Mouse (Mus musculus) limb, embryonic 13.5 days (tissue): ENCODE results near the gene Tfeb. TPM values are rescaled to one million over a fixed set of nuclear protein-coding genes. Genes with fewer than 3 reads are reported as not detected.

ENCODE experiments used
- ATAC-seq: fragments of 200-750 bp; cut with Nextera tagmentation; 2 replicates; pipeline ENCODE4 v1.8.0; 2017; ENCODE audit warnings: low read depth, moderate number of reproducible peaks, moderate TSS enrichment; ENCODE audit not compliant: low FRiP score
- H3K27ac ChIP-seq: fragments of 300-500 bp; sonication (generic); 2 replicates; pipeline ENCODE4 v1.5.1; 2015; ENCODE audit warnings: inconsistent platforms, mild to moderate bottlenecking, moderate library complexity
- H3K27me3 ChIP-seq: fragments of 300-500 bp; sonication (generic); 2 replicates; pipeline ENCODE4 v1.6.1; 2015; ENCODE audit warnings: mild to moderate bottlenecking, inconsistent platforms
- H3K36me3 ChIP-seq: fragments of 300-500 bp; sonication (generic); 2 replicates; pipeline ENCODE4 v1.6.1; 2015; ENCODE audit warnings: inconsistent platforms, mild to moderate bottlenecking, moderate library complexity
- H3K4me1 ChIP-seq: fragments of 300-500 bp; sonication (generic); 2 replicates; pipeline ENCODE4 v1.6.1; 2015; ENCODE audit warnings: inconsistent platforms
- H3K4me2 ChIP-seq: fragments of 300-500 bp; sonication (generic); replicated peaks from 2 replicates; pipeline ENCODE4 v1.6.1; 2015; ENCODE audit warnings: inconsistent platforms, mild to moderate bottlenecking, moderate library complexity
- H3K4me3 ChIP-seq: fragments of 300-500 bp; sonication (generic); 2 replicates; pipeline ENCODE4 v1.5.1; 2015; ENCODE audit warnings: moderate library complexity, mild to moderate bottlenecking, inconsistent platforms
- H3K9ac ChIP-seq: fragments of 300-500 bp; sonication (generic); 2 replicates; pipeline ENCODE4 v1.6.1; 2015; ENCODE audit warnings: mild to moderate bottlenecking, inconsistent platforms
- H3K9me3 ChIP-seq: fragments of 300-500 bp; sonication (generic); 2 replicates; pipeline ENCODE4 v1.6.1; 2016; ENCODE audit warnings: inconsistent platforms
- WGBS: fragments of 180-500 bp; shearing (Covaris S2); methylation state at CpG from one replicate; pipeline ENCODE4 v1.1.7; 2015; 5-methylcytosine and 5-hydroxymethylcytosine counted together
- polyA plus RNA-seq: library from polyadenylated mRNA; unstranded; fragments of >200 nt; fragmentation: Nextera tagmentation; extraction: Ambion mirVana; gene quantifications from 2 replicates; pipeline ENCODE4 v1.2.1, GENCODE M21; 2015

Gene Tfeb
- polyA plus RNA-seq, 1 experiment from 2014 or later, result 8.8 TPM

DNA sequence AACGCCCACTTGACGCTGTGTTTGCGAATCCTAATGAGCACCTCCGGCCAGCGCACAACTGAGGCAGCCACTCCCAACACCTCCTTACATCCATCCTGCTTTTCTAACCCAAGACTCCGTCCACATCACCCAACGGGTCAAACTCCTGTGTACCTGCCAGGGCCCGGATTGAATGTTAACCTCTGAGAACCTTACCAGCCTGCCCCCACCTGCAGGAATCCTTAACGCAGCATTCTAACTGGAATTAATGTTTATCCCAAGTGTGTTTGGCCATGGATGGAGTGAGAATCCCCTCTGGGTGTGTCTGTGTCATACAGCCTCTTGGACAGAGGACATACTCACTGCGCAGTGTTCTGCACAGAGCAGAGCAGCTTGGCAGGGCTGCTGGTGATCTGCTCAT is 38.7 kb upstream of the Tfeb start:
- H3K9ac ChIP-seq, result no peak overlapping the region
- 89% methylated on average over 10 of the region's 10 CpGs for WGBS
- H3K4me1 ChIP-seq, result peaks cover 20% of the 10 kb centered on the region
- no peak overlapping the region for H3K4me3 ChIP-seq
- ATAC-seq, result no peak
- peaks cover 54% of the 10 kb centered on the region for H3K36me3 ChIP-seq
- H3K9me3 ChIP-seq, result no peaks in the 10 kb centered on the region
- H3K4me2 ChIP-seq, result no peak overlapping the region
- no peak overlapping the region for H3K27ac ChIP-seq
- H3K27me3 ChIP-seq, result peaks cover 20% of the 10 kb centered on the region

DNA sequence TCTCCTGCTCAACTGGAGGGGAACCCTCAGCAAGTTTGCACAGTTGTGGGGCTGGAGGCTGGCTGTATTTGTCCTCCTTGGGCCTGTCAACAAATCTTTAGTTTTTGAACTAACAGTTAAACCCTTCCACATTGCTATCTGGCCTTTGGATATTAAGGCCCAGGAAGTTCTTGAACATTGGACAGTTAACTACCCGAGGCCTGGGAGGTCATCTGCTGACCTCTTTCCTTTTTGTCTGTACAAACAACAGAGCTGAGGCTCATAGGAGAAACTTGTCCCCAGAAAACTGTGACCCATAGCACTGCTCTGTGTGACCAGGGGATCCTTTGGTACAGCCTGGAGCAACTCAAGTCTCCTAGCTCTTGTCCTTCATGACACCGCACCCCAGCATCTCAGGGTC is 37.8 kb upstream of the Tfeb start:
- peaks cover 24% of the 10 kb centered on the region for H3K27me3 ChIP-seq
- 79% methylated on average over 2 of the region's 2 CpGs for WGBS
- H3K9me3 ChIP-seq, result no peaks in the 10 kb centered on the region
- peaks cover 19% of the 10 kb centered on the region for H3K4me1 ChIP-seq
- no peak overlapping the region for H3K27ac ChIP-seq
- H3K4me2 ChIP-seq, result no peak overlapping the region
- ATAC-seq, result no peak
- H3K36me3 ChIP-seq, result peaks cover 62% of the 10 kb centered on the region
- H3K9ac ChIP-seq, result no peak overlapping the region
- no peak overlapping the region for H3K4me3 ChIP-seq

GRCm38 (mm10) chr17:47701793-47702192 is 35.0 kb upstream of the Tfeb start:
- H3K27ac ChIP-seq, result no peak overlapping the region
- no peak for ATAC-seq
- no peak overlapping the region for H3K4me2 ChIP-seq
- H3K4me1 ChIP-seq, result peaks cover 9% of the 10 kb centered on the region; the same call in 1 of the 2 replicates
- H3K4me3 ChIP-seq, result no peak overlapping the region
- 77% methylated on average over 9 of the region's 9 CpGs for WGBS
- H3K36me3 ChIP-seq, result peaks cover 69% of the 10 kb centered on the region
- H3K27me3 ChIP-seq, result peaks cover 31% of the 10 kb centered on the region
- no peak overlapping the region for H3K9ac ChIP-seq
- no peaks in the 10 kb centered on the region for H3K9me3 ChIP-seq

DNA sequence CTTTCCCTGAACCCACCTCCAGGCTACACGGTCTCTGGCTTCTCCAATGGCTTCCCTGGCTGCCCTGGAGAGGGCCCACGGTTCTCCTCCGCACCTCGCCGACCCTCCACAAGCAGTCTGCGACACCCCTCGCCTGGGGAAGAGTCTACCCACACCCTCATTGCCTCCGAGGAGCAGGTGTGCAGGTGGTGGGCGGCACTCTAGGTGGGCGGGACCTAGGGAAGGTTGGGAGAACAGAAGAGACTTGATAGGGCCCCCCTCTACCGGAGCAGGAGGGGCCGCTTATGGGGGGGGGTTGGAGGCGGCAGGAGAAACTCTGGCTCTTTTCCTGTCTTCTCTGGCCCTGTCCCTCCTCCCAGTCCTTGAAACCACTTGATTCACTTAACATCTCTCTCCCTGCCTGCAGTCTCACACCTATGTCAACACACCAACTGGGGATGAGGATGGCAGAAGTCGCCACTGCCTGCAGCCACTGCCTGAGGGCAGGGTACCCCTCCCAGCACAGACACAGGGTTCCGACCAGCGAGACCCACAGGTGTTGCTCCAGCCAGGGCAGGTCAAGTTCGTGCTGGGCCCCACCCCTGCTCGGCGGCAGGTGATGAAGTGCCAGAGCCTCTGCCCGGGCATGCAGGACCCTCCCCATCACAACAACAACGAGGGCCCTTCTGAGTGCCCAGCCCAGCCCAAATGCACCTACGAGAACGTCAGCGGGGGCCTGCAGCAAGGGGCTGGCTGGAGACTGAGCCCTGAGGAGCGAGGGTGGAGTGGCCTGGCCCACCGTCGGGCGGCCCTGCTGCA is 34.1 kb upstream of the Tfeb start:
- no peaks in the 10 kb centered on the region for H3K9me3 ChIP-seq
- no peak for ATAC-seq
- 31% methylated on average over 28 of the region's 28 CpGs for WGBS
- peaks cover 31% of the 10 kb centered on the region for H3K27me3 ChIP-seq
- H3K36me3 ChIP-seq, result peaks cover 63% of the 10 kb centered on the region
- H3K4me1 ChIP-seq, result peaks cover 9% of the 10 kb centered on the region; the same call in 1 of the 2 replicates
- no peak overlapping the region for H3K4me3 ChIP-seq
- no peak overlapping the region for H3K9ac ChIP-seq
- H3K4me2 ChIP-seq, result 0 out of 2 replicates have a peak overlapping the region, but pooled peaks have one; percentile 21
- H3K27ac ChIP-seq, result no peak overlapping the region

DNA sequence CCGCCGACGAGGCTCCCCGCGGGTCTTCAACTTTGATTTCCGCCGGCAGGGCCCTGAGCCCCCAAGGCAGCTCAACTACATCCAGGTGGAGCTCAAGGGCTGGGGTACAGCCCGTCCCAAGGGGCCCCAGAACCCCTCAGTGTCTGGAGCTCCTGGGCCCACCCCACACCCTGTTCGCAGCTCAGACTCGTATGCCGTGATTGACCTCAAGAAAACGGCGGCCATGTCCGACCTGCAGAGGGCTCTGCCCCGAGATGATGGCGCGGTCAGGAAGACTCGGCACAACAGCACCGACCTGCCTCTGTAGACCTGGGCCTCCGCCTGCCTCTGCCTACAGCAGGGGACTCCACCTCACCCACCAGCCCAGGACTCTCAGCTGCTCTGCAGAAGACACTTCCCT is 33.3 kb upstream of the Tfeb start:
- Histone ChIP-seq H3K4me2 (0 out of 2 replicates have a peak overlapping the region, but pooled peaks have one; percentile 21), H3K27ac (no peak overlapping the region), H3K4me3 (no peak overlapping the region), H3K9me3 (no peaks in the 10 kb centered on the region), H3K36me3 (peaks cover 58% of the 10 kb centered on the region), H3K9ac (no peak overlapping the region), H3K27me3 (peaks cover 31% of the 10 kb centered on the region), H3K4me1 (peaks cover 9% of the 10 kb centered on the region; the same call in 1 of the 2 replicates)
- WGBS, result 26% methylated on average over 20 of the region's 20 CpGs
- no peak for ATAC-seq

- Histone ChIP-seq H3K9ac (no peak overlapping the region), H3K4me1 (peaks cover 9% of the 10 kb centered on the region; the same call in 1 of the 2 replicates), H3K9me3 (no peaks in the 10 kb centered on the region), H3K27me3 (peaks cover 31% of the 10 kb centered on the region), H3K36me3 (peaks cover 50% of the 10 kb centered on the region), H3K4me3 (no peak overlapping the region), H3K4me2 (no peak overlapping the region), H3K27ac (no peak overlapping the region)
- WGBS, result 81% methylated on average over 4 of the region's 4 CpGs
- no peak for ATAC-seq
These were observed 32.1 kb upstream of the Tfeb start for GRCm38 (mm10) chr17:47704692-47705091.

GRCm38 (mm10) chr17:47706196-47706595 is 30.6 kb upstream of the Tfeb start:
- Histone ChIP-seq H3K4me3 (no peak overlapping the region), H3K9ac (no peak overlapping the region), H3K9me3 (no peaks in the 10 kb centered on the region), H3K36me3 (peaks cover 35% of the 10 kb centered on the region), H3K27ac (no peak overlapping the region), H3K4me1 (peaks cover 9% of the 10 kb centered on the region; the same call in 1 of the 2 replicates), H3K4me2 (no peak overlapping the region), H3K27me3 (peaks cover 31% of the 10 kb centered on the region)
- ATAC-seq, result no peak
- WGBS, result 63% methylated on average over 1 of the region's 1 CpGs

DNA sequence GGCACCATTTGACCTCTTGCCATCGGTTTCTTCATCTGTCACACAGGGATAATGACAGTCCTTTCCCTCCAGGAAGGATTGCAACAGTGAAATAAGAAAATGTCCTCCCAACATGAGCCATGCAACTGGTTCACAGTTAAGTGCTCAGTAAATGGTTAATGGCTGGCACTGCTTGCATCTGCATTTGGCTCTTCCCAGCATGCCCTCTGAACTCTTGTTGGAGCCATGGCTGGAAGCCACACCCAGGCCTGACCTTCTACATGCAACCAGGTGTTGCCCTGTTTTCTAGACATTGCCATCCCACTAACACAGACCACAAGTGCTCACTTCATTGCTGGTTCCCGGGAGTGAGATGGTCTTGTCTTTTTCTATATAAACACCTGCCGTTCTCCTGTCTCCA is 28.9 kb upstream of the Tfeb start:
- no peak overlapping the region for H3K4me2 ChIP-seq
- no peak overlapping the region for H3K4me3 ChIP-seq
- WGBS, result 70% methylated on average over 3 of the region's 3 CpGs
- ATAC-seq, result no peak
- no peak overlapping the region for H3K27ac ChIP-seq
- H3K36me3 ChIP-seq, result peaks cover 17% of the 10 kb centered on the region
- peaks cover 17% of the 10 kb centered on the region for H3K27me3 ChIP-seq
- peaks cover 5% of the 10 kb centered on the region; the same call in 1 of the 2 replicates for H3K4me1 ChIP-seq
- no peaks in the 10 kb centered on the region for H3K9me3 ChIP-seq
- no peak overlapping the region for H3K9ac ChIP-seq

DNA sequence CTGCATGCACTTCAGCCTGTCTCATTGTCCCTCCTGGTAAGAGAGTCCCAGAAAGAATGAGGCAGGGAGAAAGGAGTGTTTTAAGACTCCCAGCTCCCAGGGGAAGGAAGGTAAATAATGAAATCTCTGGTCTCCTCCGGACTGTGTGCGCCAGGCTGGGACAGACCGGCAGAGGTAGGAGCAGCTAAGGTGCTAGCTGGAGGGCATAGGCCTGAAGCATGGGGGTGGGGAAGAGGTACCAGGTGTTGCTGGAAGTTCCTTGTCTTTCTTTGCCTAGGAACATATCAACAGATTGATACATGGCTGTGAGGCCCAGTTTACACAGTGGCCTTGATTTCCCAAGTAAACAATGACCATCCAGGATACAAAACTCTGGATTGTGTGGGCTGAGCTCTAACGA is 27.9 kb upstream of the Tfeb start:
- WGBS, result 74% methylated on average over 4 of the region's 4 CpGs
- Histone ChIP-seq H3K4me1 (no peaks in the 10 kb centered on the region; the same call in 1 of the 2 replicates), H3K9ac (no peak overlapping the region), H3K36me3 (peaks cover 7% of the 10 kb centered on the region; the same call in 1 of the 2 replicates), H3K4me2 (no peak overlapping the region), H3K27me3 (peaks cover 7% of the 10 kb centered on the region; the same call in 1 of the 2 replicates), H3K4me3 (no peak overlapping the region), H3K9me3 (no peaks in the 10 kb centered on the region), H3K27ac (no peak overlapping the region)
- no peak for ATAC-seq

DNA sequence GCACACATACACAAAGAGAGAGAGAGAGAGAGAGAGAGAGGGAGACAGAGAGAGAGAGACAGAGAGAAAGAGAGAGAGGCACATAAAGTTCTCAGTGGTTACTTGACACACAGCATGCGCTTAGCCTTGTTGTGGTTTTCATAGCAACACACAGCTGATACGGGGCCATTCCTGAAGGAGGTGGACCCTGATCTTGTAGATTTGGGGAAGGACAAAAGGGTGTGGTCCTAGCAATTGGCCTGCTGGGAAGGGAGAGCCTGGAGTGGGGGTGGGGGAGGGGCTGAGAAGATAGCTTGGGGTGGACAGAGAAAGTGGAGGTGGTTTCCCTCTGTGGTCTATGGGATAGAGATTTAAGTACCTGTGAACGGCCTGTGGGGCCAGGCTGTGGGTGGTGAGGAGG is 26.8 kb upstream of the Tfeb start:
- Histone ChIP-seq H3K9me3 (no peaks in the 10 kb centered on the region), H3K27ac (no peak overlapping the region), H3K36me3 (0 out of 2 replicates have a peak, but pooled peaks cover 2% of the 10 kb centered on the region), H3K9ac (no peak overlapping the region), H3K27me3 (no peaks in the 10 kb centered on the region), H3K4me1 (no peaks in the 10 kb centered on the region; the same call in 1 of the 2 replicates), H3K4me2 (no peak overlapping the region), H3K4me3 (no peak overlapping the region)
- WGBS, result 61% methylated on average over 3 of the region's 3 CpGs
- no peak for ATAC-seq

DNA sequence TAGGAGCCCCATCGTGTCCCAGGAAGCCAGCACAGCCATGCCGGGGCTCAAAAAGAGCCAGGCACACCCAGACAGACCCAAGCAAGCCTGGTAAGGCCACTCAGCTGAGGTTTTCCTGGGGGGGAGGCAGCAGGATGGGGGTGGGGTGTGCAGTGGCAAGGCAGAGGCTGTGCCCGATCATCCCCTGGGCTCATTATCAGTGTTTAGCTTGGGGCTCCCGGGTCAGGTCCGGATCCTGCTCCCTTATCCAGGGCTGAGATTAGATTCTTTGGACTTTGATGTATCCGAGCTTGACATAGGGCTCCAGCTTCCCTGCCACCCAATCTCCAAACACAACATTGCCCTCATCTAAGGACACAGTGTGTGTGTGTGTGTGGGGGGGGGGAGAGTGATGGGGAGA is 24.9 kb upstream of the Tfeb start:
- no peaks in the 10 kb centered on the region for H3K36me3 ChIP-seq
- H3K4me3 ChIP-seq, result no peak overlapping the region
- H3K4me1 ChIP-seq, result no peaks in the 10 kb centered on the region; the same call in 1 of the 2 replicates
- H3K9ac ChIP-seq, result no peak overlapping the region
- no peak overlapping the region for H3K4me2 ChIP-seq
- ATAC-seq, result no peak
- 77% methylated on average over 6 of the region's 6 CpGs for WGBS
- no peak overlapping the region for H3K27ac ChIP-seq
- H3K9me3 ChIP-seq, result no peaks in the 10 kb centered on the region
- H3K27me3 ChIP-seq, result no peaks in the 10 kb centered on the region

DNA sequence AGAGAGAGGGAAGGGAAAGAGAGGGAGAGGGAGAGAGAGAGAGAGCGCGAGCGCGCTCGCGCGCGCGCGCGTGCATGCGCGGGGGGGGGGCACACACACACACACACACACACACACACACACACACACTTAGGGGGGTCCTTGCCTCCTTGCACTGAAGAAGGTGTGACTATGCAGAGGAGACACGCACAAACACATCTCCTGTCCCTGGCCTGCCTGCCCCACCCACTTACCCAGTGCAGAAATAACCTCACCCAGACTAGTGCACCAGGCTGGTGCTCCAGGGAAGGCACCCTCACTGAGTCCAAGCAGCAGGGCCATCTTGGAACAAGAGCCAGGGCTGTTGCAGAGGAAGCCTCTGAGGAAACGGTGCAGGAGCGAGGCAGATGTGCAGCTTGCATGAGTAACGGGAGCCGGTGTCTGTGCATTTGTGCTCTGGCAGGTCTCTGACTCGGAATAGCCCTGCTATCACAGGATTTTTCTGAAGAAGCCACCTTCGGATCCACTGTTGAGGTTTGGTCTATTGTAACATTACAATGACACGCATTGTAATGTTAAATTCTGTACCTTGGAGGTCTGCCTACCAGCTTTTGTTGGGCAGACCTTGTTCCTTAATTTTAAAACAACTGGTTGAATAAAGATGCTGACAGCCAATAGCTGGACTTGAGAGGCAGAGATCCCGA is 23.8 kb upstream of the Tfeb start:
- Histone ChIP-seq H3K36me3 (no peaks in the 10 kb centered on the region), H3K9me3 (no peaks in the 10 kb centered on the region), H3K4me3 (no peak overlapping the region), H3K27me3 (no peaks in the 10 kb centered on the region), H3K4me2 (no peak overlapping the region), H3K27ac (no peak overlapping the region), H3K4me1 (no peaks in the 10 kb centered on the region; the same call in 1 of the 2 replicates), H3K9ac (no peak overlapping the region)
- WGBS, result 67% methylated on average over 9 of the region's 22 CpGs
- ATAC-seq, result no peak
